Mouse (Mus musculus) liver, embryonic 15.5 days (tissue): ENCODE data around the gene Hnrnpab. TPM values are rescaled to one million over a fixed set of nuclear protein-coding genes. Genes with fewer than 3 reads are reported as not detected.
"Not testable (repeated sequence)": the region's sequence is repeated elsewhere in the genome, so short reads cannot be mapped to it uniquely, and the experiment has no call there.

Source experiments
- ATAC-seq: fragments of 200-750 bp; cut with Nextera tagmentation; 2 replicates; pipeline ENCODE4 v1.8.0; 2017; ENCODE audit warnings: moderate number of reproducible peaks, mild to moderate bottlenecking, moderate library complexity; ENCODE audit not compliant: insufficient read depth
- H3K27ac ChIP-seq: fragments of 300-500 bp; sonication (generic); replicated peaks from 2 replicates; pipeline ENCODE4 v1.5.1; 2015; ENCODE audit warnings: mild to moderate bottlenecking, inconsistent platforms
- H3K27me3 ChIP-seq: fragments of 300-500 bp; sonication (generic); 2 replicates; pipeline ENCODE4 v1.6.1; 2015; ENCODE audit warnings: mild to moderate bottlenecking, inconsistent platforms
- H3K36me3 ChIP-seq: fragments of 300-500 bp; sonication (generic); replicated peaks from 2 replicates; pipeline ENCODE4 v1.6.1; 2015; ENCODE audit warnings: moderate library complexity, mild to moderate bottlenecking, inconsistent platforms
- H3K4me1 ChIP-seq: fragments of 300-500 bp; sonication (generic); replicated peaks from 2 replicates; pipeline ENCODE4 v1.6.1; 2015; ENCODE audit warnings: inconsistent platforms
- H3K4me2 ChIP-seq: fragments of 300-500 bp; sonication (generic); 2 replicates; pipeline ENCODE4 v1.6.1; 2015; ENCODE audit warnings: moderate library complexity, mild to moderate bottlenecking, inconsistent platforms
- H3K4me3 ChIP-seq: fragments of 300-500 bp; sonication (generic); replicated peaks from 2 replicates; pipeline ENCODE4 v1.5.1; 2015; ENCODE audit warnings: mild to moderate bottlenecking, inconsistent platforms
- H3K9ac ChIP-seq: fragments of 300-500 bp; sonication (generic); 2 replicates; pipeline ENCODE4 v1.6.1; 2015; ENCODE audit warnings: moderate library complexity, mild to moderate bottlenecking, inconsistent platforms
- H3K9me3 ChIP-seq: fragments of 300-500 bp; sonication (generic); replicated peaks from 2 replicates; pipeline ENCODE4 v1.6.1; 2016; ENCODE audit warnings: inconsistent platforms
- WGBS: fragments of 180-500 bp; shearing (Covaris S2); methylation state at CpG from one replicate; pipeline ENCODE4 v1.1.7; 2015; ENCODE audit warnings: mixed read lengths; ENCODE audit not compliant: insufficient replicate concordance; 5-methylcytosine and 5-hydroxymethylcytosine counted together
- polyA plus RNA-seq: library from polyadenylated mRNA; unstranded; fragments of >200 nt; fragmentation: Nextera tagmentation; extraction: Ambion mirVana; gene quantifications from 2 replicates; pipeline ENCODE4 v1.2.1, GENCODE M21; 2015

Gene Hnrnpab
- polyA plus RNA-seq, 1 experiment from 2014 or later: 171 TPM

DNA sequence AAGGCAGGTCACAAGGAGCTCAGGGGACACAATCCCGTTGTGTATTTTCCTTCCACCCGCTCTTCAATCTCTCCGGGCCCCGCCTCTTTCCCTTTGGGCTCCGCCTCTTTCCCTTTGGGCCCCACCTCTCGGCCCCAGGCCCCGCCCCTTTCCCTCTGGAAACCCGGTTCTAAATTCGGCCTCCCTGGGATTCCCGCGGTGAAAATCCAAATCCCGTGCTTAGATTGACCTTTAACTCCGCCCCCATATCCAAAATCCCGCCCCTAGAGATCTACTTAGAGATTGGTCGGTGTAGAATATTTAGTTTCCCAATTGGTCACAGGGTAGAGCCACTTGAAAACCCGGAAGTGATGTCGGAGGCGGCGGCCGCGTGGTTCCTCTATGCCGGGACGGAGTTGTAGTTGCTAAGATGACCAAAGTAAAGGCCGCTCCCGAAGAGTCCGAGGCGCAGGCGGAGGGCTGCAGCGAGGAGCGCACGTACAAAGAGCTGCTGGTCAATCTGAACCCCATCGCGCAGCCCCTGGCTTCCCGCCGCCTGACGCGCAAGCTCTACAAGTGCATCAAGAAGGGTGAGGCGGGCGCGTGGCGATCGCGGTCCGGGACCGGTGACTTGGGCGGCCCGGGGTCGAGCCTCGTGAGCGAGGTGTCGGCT is 12.9 kb upstream of the Hnrnpab start, which contains the start of gene Nhp2:
Gene Nhp2, plus strand, starts transcription at position 327 of the 652 bp plus-strand sequence.
- peak within 1 kb of the TSS; percentile 92 for H3K4me2 ChIP-seq
- peak within 1 kb of the TSS; percentile 79 for H3K4me3 ChIP-seq
- H3K9me3 ChIP-seq: no peaks in the 10 kb centered on the region
- peaks cover 65% of the 10 kb centered on the region for H3K4me1 ChIP-seq
- peak; percentile 79 for ATAC-seq
- peaks cover 33% of the 10 kb centered on the region for H3K36me3 ChIP-seq
- under 1% methylated on average over 51 of the region's 51 CpGs for WGBS
- H3K27ac ChIP-seq: peak within 1 kb of the TSS; percentile 65; the same call in 1 of the 2 replicates
- H3K9ac ChIP-seq: peak within 1 kb of the TSS; percentile 67
- no peaks in the 10 kb centered on the region for H3K27me3 ChIP-seq

DNA sequence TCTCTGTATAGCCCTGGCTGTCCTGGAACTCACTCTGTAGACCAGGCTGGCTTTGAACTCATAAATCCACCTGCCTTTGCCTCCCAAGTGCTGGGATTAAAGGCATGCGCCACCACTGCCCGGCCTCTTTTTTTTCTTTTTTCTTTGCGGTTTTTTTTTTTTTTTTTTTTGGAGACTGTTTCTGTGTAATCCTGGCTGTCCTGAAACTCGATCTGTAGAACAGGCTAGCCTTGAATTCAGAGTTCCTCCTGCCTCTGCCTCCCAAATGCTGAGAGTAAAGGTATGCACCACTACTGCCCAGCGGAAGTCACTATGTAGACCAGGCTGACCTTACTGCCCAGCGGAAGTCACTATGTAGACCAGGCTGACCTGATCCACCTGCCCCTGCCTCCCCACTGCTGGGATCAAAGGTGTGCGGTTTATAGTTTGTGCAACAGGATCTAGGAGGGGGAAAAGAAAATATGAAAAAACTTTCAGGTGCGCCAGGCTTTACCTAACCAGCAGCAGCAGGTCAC is 12.3 kb upstream of the Hnrnpab start:
- WGBS: 28% methylated on average over 8 of the region's 8 CpGs
- peak overlapping the region; percentile 53; the same call in 1 of the 2 replicates for H3K27ac ChIP-seq
- H3K4me1 ChIP-seq: peaks cover 65% of the 10 kb centered on the region
- H3K4me2 ChIP-seq: peak overlapping the region; percentile 92
- no peaks in the 10 kb centered on the region for H3K9me3 ChIP-seq
- peak; percentile 5 for ATAC-seq
- peak overlapping the region; percentile 79 for H3K4me3 ChIP-seq
- peaks cover 27% of the 10 kb centered on the region for H3K36me3 ChIP-seq
- peak overlapping the region; percentile 67 for H3K9ac ChIP-seq
- H3K27me3 ChIP-seq: no peaks in the 10 kb centered on the region

DNA sequence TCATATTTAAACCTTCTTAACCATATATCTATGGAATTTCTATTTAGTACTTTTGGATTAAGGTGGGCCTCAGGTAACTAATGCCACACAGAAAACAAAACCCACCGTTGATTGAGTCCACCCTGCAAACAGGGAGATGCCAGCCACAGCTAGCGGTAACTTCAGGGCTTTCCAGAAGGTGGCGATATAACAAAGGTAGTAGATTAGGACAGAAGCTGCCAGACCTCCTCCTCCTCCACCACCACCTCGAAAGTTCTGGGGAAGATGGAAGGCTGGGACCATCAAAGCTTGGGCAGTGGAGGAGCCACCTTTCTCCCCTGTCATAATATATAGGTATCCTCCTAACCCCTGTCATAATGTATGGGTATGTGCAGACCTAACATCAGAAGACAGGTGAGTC is 11.0 kb upstream of the Hnrnpab start:
- Histone ChIP-seq H3K27me3 (no peaks in the 10 kb centered on the region), H3K36me3 (peaks cover 14% of the 10 kb centered on the region), H3K4me2 (no peak overlapping the region), H3K4me1 (peaks cover 61% of the 10 kb centered on the region), H3K27ac (no peak overlapping the region), H3K4me3 (no peak overlapping the region), H3K9me3 (no peaks in the 10 kb centered on the region), H3K9ac (no peak overlapping the region)
- WGBS: under 1% methylated on average over 4 of the region's 4 CpGs
- no peak for ATAC-seq

DNA sequence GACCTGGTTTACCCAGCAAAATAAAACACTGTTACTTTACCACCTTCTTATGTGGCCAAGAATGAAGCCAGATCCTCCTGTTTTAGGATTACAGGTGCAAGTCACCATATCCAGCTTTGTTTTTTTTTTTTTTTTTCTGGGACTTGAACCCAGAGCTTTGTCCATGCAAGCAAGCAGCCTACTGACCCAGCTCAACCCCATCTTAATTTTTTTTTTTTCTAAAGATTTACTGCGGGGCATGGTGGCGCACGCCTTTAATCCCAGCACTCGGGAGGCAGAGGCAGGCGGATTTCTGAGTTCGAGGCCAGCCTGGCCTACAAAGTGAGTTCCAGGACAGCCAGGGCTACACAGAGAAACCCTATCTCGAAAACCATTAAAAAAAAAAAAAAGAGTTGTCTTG is 9.5 kb upstream of the Hnrnpab start:
- Histone ChIP-seq H3K4me2 (peak overlapping the region; percentile 81), H3K4me3 (peak overlapping the region; percentile 56), H3K4me1 (peaks cover 52% of the 10 kb centered on the region), H3K27ac (peak overlapping the region; percentile 88), H3K9ac (peak overlapping the region; percentile 72)
- ATAC-seq, H3K36me3 ChIP-seq, H3K9me3 ChIP-seq, H3K27me3 ChIP-seq: not testable (repeated sequence)
- 79% methylated on average over 7 of the region's 7 CpGs for WGBS

DNA sequence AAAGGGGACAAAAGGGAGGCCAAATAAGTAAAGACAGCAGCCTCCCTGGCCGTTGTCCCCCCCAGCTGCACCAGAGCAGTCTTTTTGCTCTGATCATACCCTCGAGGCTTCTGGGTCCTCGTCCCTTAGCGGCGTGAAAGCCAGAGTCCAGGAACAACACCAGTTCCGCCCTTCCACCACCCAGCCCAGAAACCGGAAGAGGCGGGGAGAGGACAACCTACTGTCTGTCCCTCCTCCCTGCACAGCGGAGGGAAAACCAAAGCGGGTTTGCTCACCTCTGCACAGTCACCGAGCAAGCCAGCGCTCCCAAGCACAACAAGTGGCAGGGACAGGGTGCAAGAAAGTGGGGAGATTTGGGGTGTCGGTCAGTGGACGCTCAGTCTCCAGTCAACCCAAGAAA is 9.0 kb upstream of the Hnrnpab start:
- peak overlapping the region; percentile 81 for H3K4me2 ChIP-seq
- peak overlapping the region; percentile 56 for H3K4me3 ChIP-seq
- H3K9ac ChIP-seq: peak overlapping the region; percentile 72
- H3K4me1 ChIP-seq: peaks cover 47% of the 10 kb centered on the region
- ATAC-seq: peak; percentile 80
- 1% methylated on average over 14 of the region's 14 CpGs for WGBS
- no peaks in the 10 kb centered on the region for H3K9me3 ChIP-seq
- H3K36me3 ChIP-seq: no peaks in the 10 kb centered on the region
- peak overlapping the region; percentile 88 for H3K27ac ChIP-seq
- no peaks in the 10 kb centered on the region for H3K27me3 ChIP-seq

DNA sequence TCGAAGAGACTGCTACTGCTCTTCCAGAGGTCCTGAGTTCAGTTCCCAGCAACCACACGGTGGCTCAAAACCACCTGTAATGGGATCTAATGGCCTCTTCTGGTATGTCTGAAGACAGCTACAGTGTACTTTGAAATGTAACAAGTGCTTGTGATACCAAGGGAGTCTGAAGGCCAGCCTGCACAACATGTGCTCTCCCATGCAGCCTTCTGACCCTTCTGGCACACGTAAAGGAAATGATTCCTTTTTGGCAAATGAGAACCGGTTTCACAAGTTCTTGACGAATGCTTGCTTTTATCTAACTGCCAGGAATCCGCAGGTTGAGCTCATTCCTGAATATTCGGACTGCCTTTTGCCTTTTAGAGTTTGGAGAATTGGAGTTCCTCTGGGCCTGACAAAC is 8.5 kb upstream of the Hnrnpab start:
- peaks cover 44% of the 10 kb centered on the region for H3K4me1 ChIP-seq
- peak overlapping the region; percentile 56 for H3K4me3 ChIP-seq
- H3K27ac ChIP-seq: peak overlapping the region; percentile 88
- H3K36me3 ChIP-seq: no peaks in the 10 kb centered on the region
- peak overlapping the region; percentile 72 for H3K9ac ChIP-seq
- WGBS: 25% methylated on average over 7 of the region's 7 CpGs
- H3K4me2 ChIP-seq: peak overlapping the region; percentile 81
- H3K27me3 ChIP-seq: no peaks in the 10 kb centered on the region
- no peaks in the 10 kb centered on the region for H3K9me3 ChIP-seq
- no peak for ATAC-seq

DNA sequence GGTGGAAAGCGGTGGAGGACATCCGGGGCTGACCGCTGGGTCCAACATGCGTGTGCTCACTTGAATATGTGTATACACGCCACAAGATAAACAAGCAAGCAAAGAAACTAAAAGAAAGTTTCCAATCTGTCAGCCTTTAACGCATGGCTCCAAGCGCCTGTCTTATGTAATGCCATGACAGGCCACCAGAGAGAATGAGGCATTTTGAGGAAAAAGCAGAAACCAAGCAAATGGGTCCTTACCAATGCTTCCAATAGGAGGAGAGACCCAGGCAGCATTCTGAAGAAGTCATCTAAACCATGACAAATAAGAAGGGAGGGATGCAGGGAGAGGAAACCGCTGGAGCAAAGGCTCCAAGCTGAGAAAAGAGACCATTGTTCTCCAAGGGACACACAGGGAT is 7.6 kb upstream of the Hnrnpab start:
- Histone ChIP-seq H3K4me1 (peaks cover 48% of the 10 kb centered on the region), H3K27ac (no peak overlapping the region)

DNA sequence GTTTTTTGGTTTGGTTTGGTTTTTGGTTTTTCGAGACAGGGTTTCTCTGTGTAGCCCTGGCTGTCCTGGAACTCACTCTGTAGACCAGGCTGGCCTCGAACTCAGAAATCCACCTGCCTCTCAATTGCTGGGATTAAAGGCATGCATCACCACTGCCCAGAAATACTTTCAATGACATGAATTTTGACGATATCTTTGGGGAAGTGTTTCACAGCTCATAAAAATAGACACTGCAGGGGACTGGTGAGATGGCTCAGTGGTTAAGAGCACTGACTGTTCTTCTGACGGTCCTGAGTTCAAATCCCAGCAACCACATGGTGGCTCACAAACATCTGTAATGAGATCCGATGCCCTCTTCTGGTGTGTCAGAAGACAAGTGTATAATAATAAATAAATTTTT is 3.3 kb upstream of the Hnrnpab start:
- H3K9me3 ChIP-seq, H3K36me3 ChIP-seq, H3K4me3 ChIP-seq, ATAC-seq, H3K27me3 ChIP-seq: not testable (repeated sequence)
- Histone ChIP-seq H3K4me2 (peak overlapping the region; percentile 56), H3K27ac (peak overlapping the region; percentile 86), H3K4me1 (peaks cover 45% of the 10 kb centered on the region), H3K9ac (peak overlapping the region; percentile 15; the same call in 1 of the 2 replicates)
- 47% methylated on average over 5 of the region's 5 CpGs for WGBS

More for the DNA sequence above, 7.6 kb upstream of the Hnrnpab start:
- 83% methylated on average over 8 of the region's 8 CpGs for WGBS
- H3K9me3 ChIP-seq: no peaks in the 10 kb centered on the region
- H3K9ac ChIP-seq: no peak overlapping the region
- H3K4me3 ChIP-seq: no peak overlapping the region
- no peak overlapping the region for H3K4me2 ChIP-seq
- no peak for ATAC-seq
- H3K36me3 ChIP-seq: no peaks in the 10 kb centered on the region
- no peaks in the 10 kb centered on the region for H3K27me3 ChIP-seq

DNA sequence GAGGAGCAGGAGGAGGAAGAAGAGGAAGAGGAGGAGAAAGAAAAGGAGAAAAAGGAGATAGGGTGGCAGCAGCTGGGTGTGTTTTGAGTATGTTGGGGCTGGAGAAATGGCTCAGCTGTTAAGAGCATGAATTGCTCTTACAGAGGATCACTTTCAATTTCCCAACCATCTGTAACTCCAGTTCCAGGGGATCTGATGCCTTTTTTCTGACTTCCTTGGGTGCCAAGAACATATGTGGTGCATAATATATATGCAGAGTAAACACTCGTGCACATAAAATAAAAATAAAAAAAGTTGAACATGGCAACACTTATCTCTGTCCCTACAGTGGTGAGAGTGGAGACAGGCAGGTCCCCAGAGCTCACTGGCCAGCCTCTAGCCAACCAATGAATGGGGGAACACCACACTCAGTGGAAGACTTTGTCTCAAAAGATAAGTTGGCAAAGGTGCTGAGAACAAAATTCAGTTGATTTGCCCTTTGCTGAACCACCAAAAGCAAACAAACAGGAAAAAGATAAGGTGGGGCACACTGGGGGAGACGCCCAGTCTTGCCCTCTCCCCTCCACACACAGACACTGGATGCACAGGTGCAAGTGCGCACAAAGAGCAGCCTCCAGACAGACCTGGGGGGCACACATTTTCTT is 2.7 kb upstream of the Hnrnpab start:
- peak; percentile 37; the same call in 1 of the 2 replicates for ATAC-seq
- H3K4me2 ChIP-seq: peak overlapping the region; percentile 56
- H3K9ac ChIP-seq: peak overlapping the region; percentile 15; the same call in 1 of the 2 replicates
- 9% methylated on average over 3 of the region's 3 CpGs for WGBS
- H3K27me3 ChIP-seq: no peaks in the 10 kb centered on the region
- H3K27ac ChIP-seq: peak overlapping the region; percentile 86
- peaks cover 14% of the 10 kb centered on the region for H3K36me3 ChIP-seq
- H3K4me3 ChIP-seq: no peak overlapping the region
- H3K9me3 ChIP-seq: no peaks in the 10 kb centered on the region
- H3K4me1 ChIP-seq: peaks cover 47% of the 10 kb centered on the region

DNA sequence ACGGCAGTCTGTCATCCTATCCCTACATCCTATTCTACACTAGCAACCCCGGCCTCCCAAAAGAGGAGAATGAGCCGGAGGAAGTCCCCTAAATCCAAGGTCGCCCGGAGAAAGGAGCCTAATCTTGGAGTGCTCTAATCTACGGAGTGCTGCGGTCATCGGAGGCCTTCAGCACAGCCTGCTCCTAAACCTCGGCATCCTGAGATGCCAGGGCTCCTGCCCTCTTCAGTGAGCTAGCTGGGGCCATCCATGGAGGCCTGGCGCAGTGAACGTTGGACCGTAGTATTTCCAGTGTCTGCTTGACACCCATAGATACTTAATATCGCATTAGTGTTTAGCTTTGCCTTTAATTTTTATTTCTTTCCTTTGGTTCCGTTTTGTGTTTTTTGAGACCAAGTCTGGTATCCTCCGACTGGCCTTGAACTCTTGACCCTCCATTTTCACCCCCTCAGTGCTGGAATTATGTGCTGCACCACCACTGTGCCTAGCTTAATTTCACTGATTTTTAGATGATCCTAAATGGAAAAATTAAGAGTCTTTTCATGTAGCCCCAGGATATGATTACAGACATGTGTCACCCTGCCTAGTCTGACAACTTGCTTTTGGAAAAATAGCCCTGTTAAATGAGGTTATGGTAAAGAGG is 570 bp upstream of the Hnrnpab start:
- no peaks in the 10 kb centered on the region for H3K27me3 ChIP-seq
- peak; percentile 45 for ATAC-seq
- no peaks in the 10 kb centered on the region for H3K9me3 ChIP-seq
- H3K4me2 ChIP-seq: peak overlapping the region; percentile 84
- peak overlapping the region; percentile 72 for H3K9ac ChIP-seq
- H3K27ac ChIP-seq: peak overlapping the region; percentile 88
- H3K4me3 ChIP-seq: peak overlapping the region; percentile 90
- H3K36me3 ChIP-seq: peaks cover 36% of the 10 kb centered on the region
- peaks cover 69% of the 10 kb centered on the region for H3K4me1 ChIP-seq
- 7% methylated on average over 15 of the region's 15 CpGs for WGBS
